Mouse (Mus musculus) CH12.LX (cell line): ENCODE results near the gene Gm8362. TPM values are rescaled to one million over a fixed set of nuclear protein-coding genes. Genes with fewer than 3 reads are reported as not detected.

Experiments used
- polyA plus RNA-seq: library from polyadenylated mRNA; unstranded; fragments of >175 nt; gene quantifications from 2 replicates; pipeline ENCODE4 v1.2.1, GENCODE M21; 2012; ENCODE audit warnings: low read depth; ENCODE audit not compliant: insufficient read length
- total RNA-seq, 2 experiments: library from RNA; depleted of rRNA; stranded (reverse); fragments of 300-350 nt in 1 of 2; fragments of >200 nt in 1 of 2; gene quantifications; 2 replicates each; pipeline ENCODE4 v1.2.3; 2012 to 2014

The Gm8362 gene
- total and polyA plus RNA-seq, 3 experiments: not detected

Other genes with a start within 250 kb of the Gm8362 start
- not detected in 2 replicates for gene Gm8356, start 237.1 kb downstream of the Gm8362 start, total RNA-seq (2012; rRNA removed)
- gene Gm8356, start 237.1 kb downstream of the Gm8362 start, total RNA-seq (2014; rRNA removed): not detected in 2 replicates
- gene Gm8356, start 237.1 kb downstream of the Gm8362 start, polyA plus RNA-seq: not detected in 2 replicates
- gene Gm3629, start 183.8 kb downstream of the Gm8362 start, total RNA-seq (2012; rRNA removed): not detected in 2 replicates
- gene Gm3629, start 183.8 kb downstream of the Gm8362 start, total RNA-seq (2014; rRNA removed): not detected in 2 replicates
- gene Gm3629, start 183.8 kb downstream of the Gm8362 start, polyA plus RNA-seq: not detected in 2 replicates
- gene Gm3460, start 152.0 kb downstream of the Gm8362 start, total RNA-seq (2012; rRNA removed): not detected in 2 replicates
- not detected in 2 replicates for gene Gm3460, start 152.0 kb downstream of the Gm8362 start, total RNA-seq (2014; rRNA removed)
- gene Gm3460, start 152.0 kb downstream of the Gm8362 start, polyA plus RNA-seq: not detected in 2 replicates
- gene Gm10251, start 90.2 kb downstream of the Gm8362 start, total RNA-seq (2012; rRNA removed): not detected in 2 replicates
- not detected in 2 replicates for gene Gm10251, start 90.2 kb downstream of the Gm8362 start, total RNA-seq (2014; rRNA removed)
- gene Gm10251, start 90.2 kb downstream of the Gm8362 start, polyA plus RNA-seq: not detected in 2 replicates
- gene Gm8050, start 54.2 kb downstream of the Gm8362 start, total RNA-seq (2012; rRNA removed): not detected in 2 replicates
- gene Gm8050, start 54.2 kb downstream of the Gm8362 start, total RNA-seq (2014; rRNA removed): not detected in 2 replicates
- gene Gm8050, start 54.2 kb downstream of the Gm8362 start, polyA plus RNA-seq: not detected in 2 replicates
- gene Gm3636, start 32.1 kb downstream of the Gm8362 start, total RNA-seq (2012; rRNA removed): 0.42 and 0.46 TPM in 2 replicates
- gene Gm3636, start 32.1 kb downstream of the Gm8362 start, total RNA-seq (2014; rRNA removed): 1.8 and 2.2 TPM in 2 replicates
- gene Gm3636, start 32.1 kb downstream of the Gm8362 start, polyA plus RNA-seq: 0.79 and 1.0 TPM in 2 replicates
- gene Gm3642, start 65.9 kb upstream of the Gm8362 start, total RNA-seq (2012; rRNA removed): not detected in 2 replicates
- not detected in 2 replicates for gene Gm3642, start 65.9 kb upstream of the Gm8362 start, total RNA-seq (2014; rRNA removed)
- not detected in 2 replicates for gene Gm3642, start 65.9 kb upstream of the Gm8362 start, polyA plus RNA-seq
- not detected in 2 replicates for gene Gm3667, start 115.6 kb upstream of the Gm8362 start, total RNA-seq (2012; rRNA removed)
- not detected in 2 replicates for gene Gm3667, start 115.6 kb upstream of the Gm8362 start, total RNA-seq (2014; rRNA removed)
- gene Gm3667, start 115.6 kb upstream of the Gm8362 start, polyA plus RNA-seq: not detected in 2 replicates
- gene Gm6356, start 199.4 kb upstream of the Gm8362 start, total RNA-seq (2012; rRNA removed): not detected in 2 replicates
- gene Gm6356, start 199.4 kb upstream of the Gm8362 start, total RNA-seq (2014; rRNA removed): not detected in 2 replicates
- not detected in 2 replicates for gene Gm6356, start 199.4 kb upstream of the Gm8362 start, polyA plus RNA-seq